Mouse (Mus musculus) right cerebral cortex, postnatal 10 days (tissue): ENCODE data around the gene Cdadc1.

ENCODE experiments used
- DNase-seq, 2 experiments: peaks; one replicate each; pipeline ENCODE4 v3.0.0; 2021; ENCODE audit warnings: low spot score in 2 of 2

Cdadc1 gene

DNA sequence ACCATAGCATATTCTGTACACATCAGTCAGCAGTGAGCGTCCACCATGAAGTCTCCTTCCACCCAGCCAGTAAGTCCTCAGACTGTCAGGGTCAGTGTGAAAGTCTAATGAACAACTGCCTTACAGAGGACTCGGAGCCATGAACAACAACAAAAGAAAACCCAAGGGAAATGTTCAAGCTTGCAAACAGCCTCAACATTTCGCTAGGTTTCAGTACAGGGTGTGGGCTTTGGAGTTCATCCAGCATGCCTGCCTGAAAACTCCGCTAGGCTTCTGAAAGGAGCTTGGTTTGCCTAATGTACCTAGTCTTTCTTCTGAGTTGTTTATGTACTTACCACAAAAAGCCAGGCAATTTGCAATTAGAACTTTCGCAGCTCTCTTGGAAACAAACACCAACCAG lies 53.8 kb downstream of the Cdadc1 start:
- DNase-seq: no peak

GRCm38 (mm10) chr14:59543158-59543826 lies 54.5 kb downstream of the Cdadc1 start:
- no peak for DNase-seq

DNA sequence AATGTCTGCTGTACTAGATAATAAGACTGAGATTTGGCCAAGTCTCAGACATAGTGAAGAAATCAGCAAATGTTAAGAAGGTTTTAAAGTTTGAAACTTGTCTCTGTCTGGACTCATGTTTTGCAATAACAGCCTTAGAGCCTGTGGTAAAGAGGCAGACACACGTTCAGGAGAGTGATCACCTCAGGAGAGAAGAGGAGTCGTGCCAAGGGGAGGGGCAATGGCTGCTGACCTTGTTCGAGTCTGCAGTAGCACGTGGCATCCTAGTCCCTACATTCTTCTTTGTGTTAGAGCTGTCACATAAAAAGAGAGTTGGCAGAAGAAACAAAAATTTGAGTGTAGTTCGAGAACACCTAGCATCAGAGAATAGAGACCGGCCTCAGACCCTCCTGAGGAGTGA lies 57.0 kb downstream of the Cdadc1 start:
- no peak for DNase-seq

- no peak for DNase-seq
Measured at GRCm38 (mm10) chr14:59540230-59540629, 57.5 kb downstream of the Cdadc1 start.

GRCm38 (mm10) chr14:59537829-59538432 lies 59.8 kb downstream of the Cdadc1 start:
- DNase-seq: no peak

GRCm38 (mm10) chr14:59533908-59534307 lies 63.9 kb downstream of the Cdadc1 start:
- DNase-seq: no peak

GRCm38 (mm10) chr14:59532986-59533385 lies 64.8 kb downstream of the Cdadc1 start:
- DNase-seq: peak in 1 of 2 experiments; percentile 2

DNA sequence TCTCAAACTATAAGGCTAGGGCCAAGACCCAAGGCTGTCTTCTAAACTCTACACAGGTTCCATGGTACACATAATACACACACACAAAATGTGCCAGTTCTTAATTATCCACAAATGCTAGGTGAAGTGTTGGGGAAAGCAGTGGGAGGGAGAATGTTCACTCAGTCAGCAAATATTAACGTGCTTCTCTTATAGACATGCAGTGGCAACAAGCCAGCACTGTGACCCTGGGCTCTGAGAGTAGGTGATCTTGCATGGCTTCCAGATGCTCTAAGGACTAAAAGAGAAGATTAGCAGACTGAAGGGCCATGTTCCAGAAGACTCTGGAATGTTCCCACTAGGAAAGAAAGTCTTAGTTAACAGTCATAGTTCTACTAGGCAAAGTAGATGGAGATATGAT lies 67.0 kb downstream of the Cdadc1 start:
- peak in 1 of 2 experiments; percentile 8 for DNase-seq

DNA sequence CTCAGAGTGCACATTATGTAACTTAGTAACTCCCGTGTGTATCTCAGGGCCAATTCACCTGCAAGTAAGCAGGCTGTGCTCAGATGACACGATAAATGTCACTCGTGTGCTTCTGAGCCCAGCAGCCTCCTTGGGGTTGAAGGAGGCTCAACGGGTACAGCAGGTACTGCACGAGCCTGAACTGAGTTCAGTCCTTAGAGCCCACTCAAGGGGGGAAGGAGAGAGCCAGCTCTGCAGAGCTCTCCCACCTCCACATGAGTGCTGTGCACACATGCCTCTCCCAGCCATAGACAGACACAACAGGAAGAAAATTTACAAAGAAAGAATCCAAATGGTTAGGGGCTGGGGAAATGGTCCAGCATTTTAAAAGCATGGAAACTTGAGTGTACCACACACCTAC lies 71.9 kb downstream of the Cdadc1 start:
- peak in 1 of 2 experiments; percentile 8 for DNase-seq

DNA sequence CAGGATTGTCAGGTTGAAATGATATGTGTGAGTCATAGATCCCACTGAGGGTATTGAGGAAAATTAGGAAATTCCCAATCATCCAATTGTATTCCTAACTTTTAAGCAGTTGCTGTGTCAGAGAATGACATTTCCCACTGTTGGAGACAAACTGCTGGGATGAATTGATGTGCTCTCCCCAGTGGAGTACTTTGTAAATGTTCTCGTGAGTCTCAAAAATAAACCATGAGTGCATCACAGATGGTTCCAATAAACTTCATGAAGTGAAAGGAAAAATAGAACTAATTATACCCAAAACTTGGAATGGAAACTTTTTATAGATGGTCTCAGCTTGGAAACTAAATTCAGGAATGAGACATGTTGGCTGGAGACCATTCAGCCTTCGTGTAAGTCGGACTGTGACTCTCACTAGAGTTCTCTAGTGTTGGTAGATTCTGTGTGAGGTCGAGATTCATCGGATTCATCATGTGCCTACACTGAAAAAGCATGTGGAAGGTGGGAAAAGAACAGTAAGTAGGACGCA lies 83.8 kb downstream of the Cdadc1 start:
- DNase-seq: peak in 1 of 2 experiments; percentile 30
